Mouse (Mus musculus): ENCODE measurements at regions not wholly inside any gene's neighbourhood (a gene's known extent, or its start where the extent isn't known, plus 50 kb on each side); places are given as distances from the start of the nearest gene placed in this dataset.
A peak's percentile ranks its signal among the peaks of the same experiment; 100 is the strongest.

DNA sequence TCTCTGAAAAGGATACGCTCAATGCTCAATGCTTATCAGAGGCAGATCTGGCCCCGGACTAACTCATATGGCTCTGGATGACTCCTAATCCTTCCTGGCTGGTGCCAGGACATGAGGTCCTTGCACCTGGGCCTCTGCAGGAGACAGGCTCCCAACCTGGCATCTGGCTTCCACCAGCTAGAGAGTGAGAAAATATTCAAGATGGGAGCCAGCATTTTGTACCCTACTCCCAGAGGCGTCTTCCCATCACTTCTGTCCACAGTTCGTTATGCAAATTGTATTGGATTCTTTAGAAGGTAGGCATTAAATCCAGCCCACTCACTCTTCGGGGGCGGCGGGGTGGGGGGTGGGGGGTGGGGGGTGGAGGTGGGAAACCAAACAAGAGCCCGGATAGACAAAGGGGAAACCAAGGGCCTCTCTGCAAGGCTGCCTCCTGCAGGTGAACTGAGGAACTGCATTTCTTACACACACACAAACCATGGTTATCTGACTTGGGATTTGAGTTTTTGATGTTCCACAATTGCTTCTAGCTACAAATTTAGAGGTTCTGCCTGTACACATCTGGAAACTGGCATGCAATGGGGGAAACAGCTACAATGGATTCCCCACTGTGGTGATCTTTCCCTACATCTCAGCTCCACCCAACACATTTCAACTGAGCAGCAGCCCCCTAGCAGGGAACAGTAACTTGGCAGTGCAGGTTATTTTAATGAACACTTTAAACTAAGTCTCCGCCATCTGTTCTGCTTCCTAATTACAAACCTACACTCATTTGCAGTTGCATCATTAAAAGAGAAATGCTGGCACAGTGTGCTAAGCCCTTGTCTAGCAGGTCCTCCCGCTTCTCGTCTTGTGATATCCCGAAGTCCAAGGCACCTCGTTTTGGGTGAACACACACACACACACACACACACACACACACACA is 390.2 kb downstream of the Med10 start:
- 37% methylated on average over 13 of the region's 13 CpGs for WGBS
- peak overlapping the region; percentile 74 for H3K27ac ChIP-seq (ENCODE audit: low read depth, low read length)
- no peaks in the 10 kb centered on the region for H3K36me3 ChIP-seq (ENCODE audit: control insufficient read depth, insufficient read depth, low read length)
- DNase-seq (ENCODE audit: low spot score) (peak; percentile 96), ATAC-seq (peak; percentile 95)
- H3K9me3 ChIP-seq (replicated peaks; ENCODE audit: control insufficient read depth, low read length) = no peaks in the 10 kb centered on the region
- no peak overlapping the region for H3K9ac ChIP-seq (ENCODE audit: low read length)
- no peak overlapping the region for H3K4me2 ChIP-seq (ENCODE audit: low read length)
- no peak overlapping the region for H3K4me3 ChIP-seq (ENCODE audit: low read depth, low read length)
- H3K27me3 ChIP-seq (replicated peaks; ENCODE audit: control insufficient read depth, insufficient read depth, low read length) = no peaks in the 10 kb centered on the region
- H3K4me1 ChIP-seq (ENCODE audit: control insufficient read depth, insufficient read depth, low read length) = 0 out of 2 replicates have a peak, but pooled peaks cover 2% of the 10 kb centered on the region

DNA sequence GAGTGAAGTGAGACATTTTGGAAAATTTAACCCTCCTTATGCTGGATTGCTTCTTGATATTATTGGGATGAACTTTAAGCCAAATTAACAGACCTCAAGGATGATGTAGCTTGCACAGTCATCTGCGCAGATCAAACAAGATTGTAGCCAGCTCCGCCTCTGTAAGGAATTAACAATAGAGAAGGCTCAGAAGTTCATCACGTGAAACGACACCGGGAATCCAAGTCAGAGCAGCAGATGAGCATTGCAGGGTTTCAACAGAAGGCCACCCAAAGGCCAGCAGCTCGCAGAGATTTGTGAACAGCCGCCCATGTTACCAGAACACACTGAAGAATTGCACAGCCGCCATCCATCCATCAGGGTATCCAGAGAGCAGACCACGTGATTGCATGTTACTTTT is 391.1 kb downstream of the Med10 start:
- Histone ChIP-seq H3K9ac (ENCODE audit: low read length) (no peak overlapping the region), H3K4me3 (ENCODE audit: low read depth, low read length) (no peak overlapping the region), H3K27me3 (replicated peaks; ENCODE audit: control insufficient read depth, insufficient read depth, low read length) (no peaks in the 10 kb centered on the region), H3K36me3 (ENCODE audit: control insufficient read depth, insufficient read depth, low read length) (no peaks in the 10 kb centered on the region), H3K4me1 (ENCODE audit: control insufficient read depth, insufficient read depth, low read length) (0 out of 2 replicates have a peak, but pooled peaks cover 2% of the 10 kb centered on the region), H3K27ac (ENCODE audit: low read depth, low read length) (peak overlapping the region; percentile 74; the same call in 1 of the 2 replicates), H3K9me3 (replicated peaks; ENCODE audit: control insufficient read depth, low read length) (no peaks in the 10 kb centered on the region), H3K4me2 (ENCODE audit: low read length) (no peak overlapping the region)
- WGBS = 60% methylated on average over 9 of the region's 9 CpGs
- ATAC-seq (0 out of 2 replicates have a peak, but pooled peaks have one; percentile 3), DNase-seq (ENCODE audit: low spot score) (no peak)

DNA sequence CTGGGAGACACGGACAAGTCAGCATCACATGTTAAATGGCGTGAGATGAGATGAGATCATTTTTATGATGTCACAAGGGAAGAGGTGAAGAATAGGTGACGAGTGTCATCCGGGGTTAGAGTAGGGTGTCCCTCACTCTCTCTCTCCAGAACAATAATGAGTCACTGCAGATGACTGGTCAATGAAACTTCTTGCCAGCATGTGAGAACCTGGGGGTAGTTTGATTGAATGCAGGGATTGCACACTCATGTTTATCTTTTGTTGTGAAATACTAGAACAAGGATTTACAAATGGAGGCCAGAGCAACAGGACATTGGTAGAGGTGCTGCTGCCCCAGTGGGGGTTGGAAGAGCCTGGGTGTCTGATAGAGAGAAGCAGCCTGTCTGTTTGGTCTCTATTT is 393.7 kb downstream of the Med10 start:
- H3K27ac ChIP-seq (ENCODE audit: low read depth, low read length) = no peak overlapping the region
- no peak overlapping the region for H3K9ac ChIP-seq (ENCODE audit: low read length)
- 87% methylated on average over 4 of the region's 4 CpGs for WGBS
- no peaks in the 10 kb centered on the region for H3K36me3 ChIP-seq (ENCODE audit: control insufficient read depth, insufficient read depth, low read length)
- no peaks in the 10 kb centered on the region for H3K27me3 ChIP-seq (replicated peaks; ENCODE audit: control insufficient read depth, insufficient read depth, low read length)
- no peak overlapping the region for H3K4me2 ChIP-seq (ENCODE audit: low read length)
- DNase-seq (ENCODE audit: low spot score) = no peak
- H3K9me3 ChIP-seq (replicated peaks; ENCODE audit: control insufficient read depth, low read length) = no peaks in the 10 kb centered on the region
- no peak for ATAC-seq
- H3K4me3 ChIP-seq (ENCODE audit: low read depth, low read length) = no peak overlapping the region
- H3K4me1 ChIP-seq (ENCODE audit: control insufficient read depth, insufficient read depth, low read length) = peaks cover 5% of the 10 kb centered on the region; the same call in 1 of the 2 replicates

DNA sequence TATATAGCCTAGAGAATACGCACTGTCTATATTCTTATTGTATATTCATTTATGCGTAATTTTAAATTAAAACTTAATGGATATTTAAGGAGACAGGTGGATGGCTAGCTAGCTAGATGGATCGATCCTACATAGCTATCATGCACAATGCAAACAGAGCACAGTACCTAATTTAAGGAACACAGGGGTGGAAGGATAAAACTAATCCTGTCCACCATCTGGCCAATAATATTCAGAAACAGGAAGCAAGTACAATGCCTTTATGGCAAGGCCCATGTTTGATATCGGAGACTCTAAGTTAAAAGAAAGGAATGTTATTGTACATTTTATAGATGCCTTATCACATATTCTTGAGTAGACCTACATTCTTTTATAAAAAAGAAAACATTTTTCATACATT is 396.4 kb downstream of the Med10 start:
- 95% methylated on average over 4 of the region's 4 CpGs for WGBS
- H3K4me1 ChIP-seq (ENCODE audit: control insufficient read depth, insufficient read depth, low read length) = peaks cover 3% of the 10 kb centered on the region; the same call in 1 of the 2 replicates
- no peak for DNase-seq (ENCODE audit: low spot score)
- H3K9ac ChIP-seq (ENCODE audit: low read length) = no peak overlapping the region
- no peaks in the 10 kb centered on the region for H3K9me3 ChIP-seq (replicated peaks; ENCODE audit: control insufficient read depth, low read length)
- no peaks in the 10 kb centered on the region for H3K27me3 ChIP-seq (replicated peaks; ENCODE audit: control insufficient read depth, insufficient read depth, low read length)
- H3K4me2 ChIP-seq (ENCODE audit: low read length) = no peak overlapping the region
- H3K36me3 ChIP-seq (ENCODE audit: control insufficient read depth, insufficient read depth, low read length) = no peaks in the 10 kb centered on the region
- H3K4me3 ChIP-seq (ENCODE audit: low read depth, low read length) = no peak overlapping the region
- no peak for ATAC-seq
- H3K27ac ChIP-seq (ENCODE audit: low read depth, low read length) = no peak overlapping the region

DNA sequence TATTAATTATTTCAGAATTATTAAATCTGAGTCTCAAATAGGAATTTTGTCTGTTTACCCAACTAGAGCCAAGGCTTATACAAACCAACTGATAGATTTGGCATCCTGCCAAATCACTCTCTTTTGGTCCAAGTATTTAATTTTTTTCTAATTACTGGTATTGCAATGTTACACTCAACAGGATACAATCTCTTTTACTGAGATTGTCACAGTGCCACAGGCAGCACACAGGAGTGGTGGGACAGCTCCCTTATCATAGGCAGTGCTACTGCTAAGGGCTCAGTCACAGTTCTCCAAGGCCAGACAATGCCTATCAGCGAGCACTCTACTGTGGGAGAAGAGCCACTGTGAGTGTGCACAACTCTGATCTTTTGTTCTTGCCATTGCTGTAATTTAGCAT is 396.9 kb downstream of the Med10 start:
- DNase-seq (ENCODE audit: low spot score) (peak; percentile 71), ATAC-seq (peak; percentile 57; the same call in 1 of the 2 replicates)
- WGBS = 75% methylated on average over 1 of the region's 1 CpGs
- Histone ChIP-seq H3K27me3 (replicated peaks; ENCODE audit: control insufficient read depth, insufficient read depth, low read length) (no peaks in the 10 kb centered on the region), H3K4me3 (ENCODE audit: low read depth, low read length) (no peak overlapping the region), H3K9ac (ENCODE audit: low read length) (no peak overlapping the region), H3K36me3 (ENCODE audit: control insufficient read depth, insufficient read depth, low read length) (no peaks in the 10 kb centered on the region), H3K4me1 (ENCODE audit: control insufficient read depth, insufficient read depth, low read length) (peaks cover 3% of the 10 kb centered on the region; the same call in 1 of the 2 replicates), H3K9me3 (replicated peaks; ENCODE audit: control insufficient read depth, low read length) (no peaks in the 10 kb centered on the region), H3K4me2 (ENCODE audit: low read length) (no peak overlapping the region), H3K27ac (ENCODE audit: low read depth, low read length) (no peak overlapping the region)

DNA sequence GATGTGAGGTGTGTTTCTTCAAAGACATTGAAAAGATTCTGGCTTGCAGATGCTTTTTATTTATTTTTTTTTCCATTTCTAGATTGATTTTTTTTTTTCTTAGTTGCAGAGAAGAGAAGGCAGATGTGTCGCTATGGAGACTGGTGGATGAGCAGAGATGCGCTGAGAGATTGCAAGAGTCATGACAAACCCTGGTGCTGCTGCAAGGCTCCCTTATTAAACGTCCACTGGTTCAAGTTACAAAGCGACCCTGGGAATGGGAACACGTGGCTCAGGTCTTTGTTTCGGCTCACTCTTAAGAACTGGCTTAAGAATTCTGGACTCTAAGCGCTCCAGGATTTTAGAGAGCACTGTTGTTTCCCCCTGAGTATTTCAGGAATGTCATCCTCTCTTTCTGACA is 403.1 kb downstream of the Med10 start:
- 22% methylated on average over 7 of the region's 7 CpGs for WGBS
- H3K9me3 ChIP-seq (replicated peaks; ENCODE audit: control insufficient read depth, low read length) = no peaks in the 10 kb centered on the region
- DNase-seq (ENCODE audit: low spot score) = peak; percentile 42
- H3K36me3 ChIP-seq (ENCODE audit: control insufficient read depth, insufficient read depth, low read length) = no peaks in the 10 kb centered on the region
- H3K27ac ChIP-seq (ENCODE audit: low read depth, low read length) = no peak overlapping the region
- H3K4me2 ChIP-seq (ENCODE audit: low read length) = no peak overlapping the region
- no peaks in the 10 kb centered on the region for H3K4me1 ChIP-seq (ENCODE audit: control insufficient read depth, insufficient read depth, low read length)
- ATAC-seq = no peak
- no peak overlapping the region for H3K4me3 ChIP-seq (ENCODE audit: low read depth, low read length)
- H3K9ac ChIP-seq (ENCODE audit: low read length) = no peak overlapping the region
- H3K27me3 ChIP-seq (replicated peaks; ENCODE audit: control insufficient read depth, insufficient read depth, low read length) = no peaks in the 10 kb centered on the region

DNA sequence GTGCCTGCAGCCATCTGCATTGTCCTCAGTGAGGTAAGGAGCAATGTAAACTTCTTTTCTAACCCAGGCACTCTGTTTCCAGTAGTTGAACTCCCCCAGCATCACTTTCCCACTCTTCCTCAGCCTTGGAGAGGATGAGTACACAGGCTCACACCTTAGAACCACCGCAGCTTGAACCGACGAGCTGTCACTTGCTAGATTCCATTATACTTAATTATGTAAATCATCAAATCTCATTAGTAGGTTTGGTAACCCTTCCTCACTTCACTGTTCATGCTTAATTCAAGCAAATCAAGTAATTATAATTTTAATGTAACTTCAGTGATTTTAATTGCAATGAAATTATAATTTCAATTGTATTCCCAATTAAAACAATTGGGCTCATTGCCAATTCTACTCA is 408.0 kb downstream of the Med10 start:
- WGBS = 28% methylated on average over 3 of the region's 3 CpGs
- no peak overlapping the region for H3K4me3 ChIP-seq (ENCODE audit: low read depth, low read length)
- H3K9me3 ChIP-seq (replicated peaks; ENCODE audit: control insufficient read depth, low read length) = no peaks in the 10 kb centered on the region
- H3K4me2 ChIP-seq (ENCODE audit: low read length) = no peak overlapping the region
- H3K4me1 ChIP-seq (ENCODE audit: control insufficient read depth, insufficient read depth, low read length) = no peaks in the 10 kb centered on the region
- H3K27ac ChIP-seq (ENCODE audit: low read depth, low read length) = no peak overlapping the region
- H3K27me3 ChIP-seq (replicated peaks; ENCODE audit: control insufficient read depth, insufficient read depth, low read length) = no peaks in the 10 kb centered on the region
- DNase-seq (ENCODE audit: low spot score) (no peak), ATAC-seq (no peak)
- no peak overlapping the region for H3K9ac ChIP-seq (ENCODE audit: low read length)
- H3K36me3 ChIP-seq (ENCODE audit: control insufficient read depth, insufficient read depth, low read length) = no peaks in the 10 kb centered on the region

DNA sequence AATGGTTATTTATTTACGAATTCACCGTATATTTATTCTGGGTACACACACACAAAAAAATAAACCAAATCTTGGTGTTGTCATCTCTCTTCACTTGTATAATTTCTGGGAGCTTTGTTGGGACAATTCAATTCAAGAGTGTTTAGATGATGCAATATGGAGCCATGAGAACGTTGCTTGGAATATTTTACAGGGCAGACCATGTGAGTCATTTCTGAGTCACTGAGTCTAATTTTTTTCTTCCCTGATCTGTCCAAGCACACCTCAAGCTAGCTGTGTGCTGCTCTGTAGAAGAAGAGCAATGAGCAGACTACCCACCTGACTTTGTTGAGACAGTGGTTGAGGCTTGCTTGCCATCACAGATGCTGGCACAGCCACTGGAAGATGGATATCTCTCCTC is 410.8 kb downstream of the Med10 start:
- ATAC-seq (no peak), DNase-seq (ENCODE audit: low spot score) (no peak)
- no peak overlapping the region for H3K4me2 ChIP-seq (ENCODE audit: low read length)
- H3K27ac ChIP-seq (ENCODE audit: low read depth, low read length) = no peak overlapping the region
- H3K4me1 ChIP-seq (ENCODE audit: control insufficient read depth, insufficient read depth, low read length) = peaks cover 8% of the 10 kb centered on the region
- H3K9ac ChIP-seq (ENCODE audit: low read length) = no peak overlapping the region
- H3K9me3 ChIP-seq (replicated peaks; ENCODE audit: control insufficient read depth, low read length) = no peaks in the 10 kb centered on the region
- H3K36me3 ChIP-seq (ENCODE audit: control insufficient read depth, insufficient read depth, low read length) = no peaks in the 10 kb centered on the region
- WGBS = 95% methylated on average over 3 of the region's 3 CpGs
- no peak overlapping the region for H3K4me3 ChIP-seq (ENCODE audit: low read depth, low read length)
- no peaks in the 10 kb centered on the region for H3K27me3 ChIP-seq (replicated peaks; ENCODE audit: control insufficient read depth, insufficient read depth, low read length)

DNA sequence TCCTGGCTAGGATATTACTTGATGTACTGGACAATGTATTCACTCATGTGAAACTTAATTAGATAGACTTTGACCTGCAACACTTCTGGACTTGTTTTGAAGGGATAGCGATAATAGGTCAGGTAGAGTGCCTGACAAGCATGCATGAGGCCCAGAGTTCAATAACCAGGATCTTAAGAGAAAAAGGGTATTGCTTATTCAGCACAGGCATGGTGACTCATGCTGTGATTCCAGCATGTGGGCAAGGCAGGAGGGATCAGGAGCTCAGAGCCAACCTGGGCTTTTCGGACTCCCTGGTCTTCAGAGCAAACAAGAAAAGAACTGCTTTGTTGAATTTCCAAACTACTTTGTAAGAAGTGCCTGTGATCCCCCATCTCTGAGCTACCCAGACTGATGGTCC is 411.4 kb downstream of the Med10 start:
- H3K36me3 ChIP-seq (ENCODE audit: control insufficient read depth, insufficient read depth, low read length) = no peaks in the 10 kb centered on the region

More for the DNA sequence above, 411.4 kb downstream of the Med10 start:
- Histone ChIP-seq H3K27ac (ENCODE audit: low read depth, low read length) (no peak overlapping the region), H3K9ac (ENCODE audit: low read length) (no peak overlapping the region), H3K4me2 (ENCODE audit: low read length) (no peak overlapping the region), H3K4me1 (ENCODE audit: control insufficient read depth, insufficient read depth, low read length) (peaks cover 8% of the 10 kb centered on the region), H3K4me3 (ENCODE audit: low read depth, low read length) (no peak overlapping the region), H3K27me3 (replicated peaks; ENCODE audit: control insufficient read depth, insufficient read depth, low read length) (no peaks in the 10 kb centered on the region), H3K9me3 (replicated peaks; ENCODE audit: control insufficient read depth, low read length) (no peaks in the 10 kb centered on the region)
- ATAC-seq (no peak), DNase-seq (ENCODE audit: low spot score) (no peak)
- 78% methylated on average over 2 of the region's 2 CpGs for WGBS
